Mouse (Mus musculus): ENCODE data around the gene Pxn.

The Pxn gene

GRCm38 (mm10) chr5:115506454-115507201 is at the start of gene Pxn:
TSS of gene Pxn (plus strand) at chr5:115506676.
- DNase-seq (ENCODE audit: low spot score in 2 of 2): peak; percentile 60 to 88

GRCm38 (mm10) chr5:115458918-115459317 is 47.6 kb upstream of the Pxn start:
- no peak for DNase-seq (ENCODE audit: low spot score in 2 of 2)

- no peak for DNase-seq (ENCODE audit: low spot score in 2 of 2)
Observed at GRCm38 (mm10) chr5:115464408-115465115, 41.9 kb upstream of the Pxn start.

GRCm38 (mm10) chr5:115465642-115466420 is 40.6 kb upstream of the Pxn start, which contains the start of gene Pla2g1b:
TSS of gene Pla2g1b (plus strand) at chr5:115466262.
- no peak for DNase-seq (ENCODE audit: low spot score in 2 of 2)

GRCm38 (mm10) chr5:115469791-115470190 is 36.7 kb upstream of the Pxn start:
- DNase-seq (ENCODE audit: low spot score in 2 of 2): no peak

GRCm38 (mm10) chr5:115470766-115471531 is 35.5 kb upstream of the Pxn start:
- peak in 1 of 2 experiments; percentile 45 for DNase-seq (ENCODE audit: low spot score in 2 of 2)

- no peak for DNase-seq (ENCODE audit: low spot score in 2 of 2)
Observed at GRCm38 (mm10) chr5:115473191-115473590, 33.3 kb upstream of the Pxn start.

- DNase-seq (ENCODE audit: low spot score in 2 of 2): no peak
Observed at GRCm38 (mm10) chr5:115474174-115474828, 32.2 kb upstream of the Pxn start.

- DNase-seq (ENCODE audit: low spot score in 2 of 2): no peak
Observed at GRCm38 (mm10) chr5:115475337-115476106, 31.0 kb upstream of the Pxn start.

GRCm38 (mm10) chr5:115476107-115476727 is 30.3 kb upstream of the Pxn start:
- no peak for DNase-seq (ENCODE audit: low spot score in 2 of 2)

GRCm38 (mm10) chr5:115479561-115479960 is 26.9 kb upstream of the Pxn start:
- no peak for DNase-seq (ENCODE audit: low spot score in 2 of 2)

GRCm38 (mm10) chr5:115480101-115480500 is 26.4 kb upstream of the Pxn start:
- no peak for DNase-seq (ENCODE audit: low spot score in 2 of 2)

- no peak for DNase-seq (ENCODE audit: low spot score in 2 of 2)
Observed at GRCm38 (mm10) chr5:115482390-115483265, 23.8 kb upstream of the Pxn start.

GRCm38 (mm10) chr5:115483385-115483784 is 23.1 kb upstream of the Pxn start:
- no peak for DNase-seq (ENCODE audit: low spot score in 2 of 2)

GRCm38 (mm10) chr5:115483947-115484920 is 22.2 kb upstream of the Pxn start, which contains the start of gene Sirt4:
TSS of gene Sirt4 (minus strand) at chr5:115484725.
- peak; percentile 87 to 93 for DNase-seq (ENCODE audit: low spot score in 2 of 2)

- no peak for DNase-seq (ENCODE audit: low spot score in 2 of 2)
Observed at GRCm38 (mm10) chr5:115484996-115485395, 21.5 kb upstream of the Pxn start.

GRCm38 (mm10) chr5:115485489-115486205 is 20.8 kb upstream of the Pxn start:
- no peak for DNase-seq (ENCODE audit: low spot score in 2 of 2)
